Mouse (Mus musculus): ENCODE measurements around the gene Spata2l. TPM values are rescaled to one million over a fixed set of nuclear protein-coding genes. Genes with fewer than 3 reads are reported as not detected.

Gene Spata2l
- 8.1 TPM for polyA plus RNA-seq (2014; fragmentation: Illumina TruSeq; extraction: RNeasy Lipid Tissue Mini Kit (QIAGEN cat#74804); ENCODE audit: low read depth, low replicate concordance)

GRCm38 (mm10) chr8:123235520-123236497 lies at the start of gene Spata2l:
TSS of gene Spata2l (minus strand) at chr8:123236233.

DNA sequence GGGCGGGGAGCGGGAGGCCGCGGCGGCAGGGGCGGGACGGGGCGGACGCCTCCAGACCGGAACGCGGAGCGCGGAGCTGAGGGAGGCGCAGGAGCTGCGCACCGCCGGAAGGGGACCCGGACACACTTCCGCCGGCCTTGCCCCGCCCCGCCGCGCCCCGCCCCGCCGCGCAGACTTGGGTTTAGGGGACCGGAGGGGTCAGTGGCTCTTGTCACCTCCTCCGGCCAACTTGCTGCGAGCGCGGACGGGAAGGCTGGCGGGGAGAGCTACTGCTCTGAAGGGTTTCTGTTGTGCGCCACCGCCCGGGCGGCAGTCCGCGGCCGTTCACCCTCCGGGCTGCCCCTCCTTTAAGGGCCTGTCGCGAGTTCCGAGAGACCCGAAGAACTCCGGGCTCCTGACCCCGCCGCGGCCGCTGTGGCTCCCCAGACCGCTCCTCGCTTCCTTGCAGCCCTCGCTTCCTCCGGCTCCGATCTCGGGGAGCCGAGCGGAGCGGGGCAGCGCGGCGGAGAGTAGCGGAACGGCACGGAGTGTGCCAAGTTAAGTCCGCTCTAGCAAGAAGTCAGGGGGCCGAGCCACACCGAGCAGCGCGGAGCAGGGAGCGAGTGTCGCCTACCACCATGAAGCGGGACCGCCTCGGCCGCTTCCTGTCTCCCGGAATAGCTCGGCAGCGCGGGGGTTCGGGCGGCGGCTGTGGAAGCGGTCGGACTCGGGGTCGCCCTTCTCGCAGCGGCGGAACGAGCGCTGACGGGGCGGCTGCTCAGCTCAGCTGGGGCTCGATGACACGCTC lies 18.3 kb upstream of the Spata2l start, which contains the start of the genes Zfp276 and Vps9d1:
Gene Zfp276, plus strand, starts transcription at position 97 of the 787 bp plus-strand sequence.
Gene Vps9d1, minus strand, starts transcription at position 250 of the 787 bp plus-strand sequence.

DNA sequence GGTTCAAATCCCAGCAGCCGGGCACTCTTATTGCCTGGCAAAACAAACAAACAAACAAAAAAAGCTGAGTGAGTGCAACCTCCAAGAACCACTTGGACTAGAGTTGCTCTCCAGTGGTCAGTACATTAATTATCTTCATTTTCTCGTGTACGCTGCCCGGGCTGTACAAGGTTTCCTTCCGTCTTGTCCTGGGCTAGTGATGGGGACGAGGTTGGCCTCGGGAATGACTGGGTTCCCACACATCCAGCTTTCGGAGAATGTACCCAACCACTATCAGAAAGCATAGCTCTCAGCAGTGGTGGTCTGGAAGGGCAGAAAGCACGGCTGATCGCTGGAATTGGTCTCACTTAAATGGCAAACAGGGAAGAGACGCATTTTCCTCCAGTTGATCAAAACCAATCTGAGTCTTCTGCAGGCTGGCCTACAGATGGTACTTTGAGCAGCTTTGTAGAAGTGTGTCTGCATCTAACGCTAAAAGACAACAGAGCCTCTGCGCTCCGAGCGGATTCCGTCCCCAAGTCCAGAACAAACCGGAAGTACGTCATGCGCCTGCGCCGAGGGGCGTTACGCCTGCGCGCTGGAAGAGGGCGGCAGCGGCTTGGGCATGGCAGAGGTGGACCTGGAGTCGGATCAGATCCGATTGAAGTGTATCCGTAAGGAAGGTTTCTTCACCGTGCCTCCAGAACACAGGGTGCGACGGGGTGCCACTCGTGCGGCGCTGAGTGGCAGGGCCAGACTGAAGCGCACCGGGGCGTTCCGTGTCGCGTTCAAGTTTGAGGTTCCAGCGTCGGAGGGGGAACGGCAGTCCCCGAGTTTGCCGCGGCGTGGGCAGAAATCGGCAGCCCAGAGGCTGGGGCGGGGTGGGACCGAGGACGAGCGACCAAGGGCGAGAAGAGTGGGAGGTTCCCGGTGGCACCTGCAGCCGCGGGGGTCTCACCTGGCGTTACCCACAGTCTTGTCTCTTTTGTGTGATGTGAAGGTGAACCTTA lies 11.5 kb downstream of the Spata2l start, which contains the start of gene Cdk10:
Gene Cdk10, plus strand, starts transcription at position 565 of the 989 bp plus-strand sequence.

DNA sequence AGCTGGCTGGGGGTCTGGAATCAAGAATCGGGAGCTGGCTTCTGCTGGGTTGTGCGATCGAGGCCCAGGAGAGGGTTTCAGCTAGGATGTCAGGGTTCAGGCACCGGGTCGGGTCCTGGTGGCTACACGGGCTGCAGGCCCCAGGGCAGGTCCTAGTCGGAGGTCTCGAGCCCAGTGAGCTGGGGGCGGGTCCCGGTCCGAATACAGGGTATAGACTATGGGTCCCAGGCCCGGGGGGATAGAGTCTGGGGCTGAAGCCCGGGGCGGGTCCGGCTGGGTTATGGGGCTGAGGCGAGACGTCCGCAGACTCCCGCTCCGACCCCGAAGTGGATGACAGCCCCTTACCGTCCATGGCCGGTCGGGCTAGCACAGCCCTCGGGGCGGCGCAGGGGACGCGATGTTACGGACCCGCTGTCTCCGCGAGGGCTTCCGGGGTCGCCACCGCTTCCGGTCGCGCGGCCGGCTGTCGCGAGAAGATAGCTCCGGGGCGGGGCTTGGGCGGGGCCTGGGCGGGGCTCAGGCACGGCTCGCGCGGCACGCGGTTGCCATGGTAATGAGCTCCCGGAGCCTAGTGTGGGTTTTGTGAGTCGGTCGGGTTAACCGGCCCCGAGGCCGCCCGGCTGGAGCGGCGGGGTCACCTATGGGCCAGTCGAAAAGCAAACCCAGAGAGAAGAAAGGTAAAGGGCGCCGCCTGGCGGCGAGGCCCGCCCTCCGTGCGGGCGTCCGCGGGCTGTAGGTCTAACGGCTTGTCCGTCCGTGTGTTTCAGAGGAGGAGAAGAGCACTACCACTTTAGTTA lies 23.5 kb downstream of the Spata2l start, which contains the start of the genes Chmp1a and Spata33:
Gene Chmp1a, minus strand, starts transcription at position 443 of the 797 bp plus-strand sequence.
Gene Spata33, plus strand, starts transcription at position 512 of the 797 bp plus-strand sequence.

GRCm38 (mm10) chr8:123185566-123186409 lies 50.2 kb downstream of the Spata2l start, which contains the start of gene Dpep1:
TSS of gene Dpep1 (plus strand) at chr8:123186242.

Other genes with a start within 250 kb of the Spata2l start
- gene Ankrd11, start 194.0 kb downstream of the Spata2l start, polyA plus RNA-seq (2014; fragmentation: Illumina TruSeq; extraction: RNeasy Lipid Tissue Mini Kit (QIAGEN cat#74804); ENCODE audit: low read depth, low replicate concordance) = 50.9 TPM
- gene Spg7, start 173.3 kb downstream of the Spata2l start, polyA plus RNA-seq (2014; fragmentation: Illumina TruSeq; extraction: RNeasy Lipid Tissue Mini Kit (QIAGEN cat#74804); ENCODE audit: low read depth, low replicate concordance) = 79.3 TPM
- gene Rpl13, start 133.9 kb downstream of the Spata2l start, polyA plus RNA-seq (2014; fragmentation: Illumina TruSeq; extraction: RNeasy Lipid Tissue Mini Kit (QIAGEN cat#74804); ENCODE audit: low read depth, low replicate concordance) = 1,154 TPM
- 2.2 TPM for gene Cpne7, start 118.9 kb downstream of the Spata2l start, polyA plus RNA-seq (2014; fragmentation: Illumina TruSeq; extraction: RNeasy Lipid Tissue Mini Kit (QIAGEN cat#74804); ENCODE audit: low read depth, low replicate concordance)
- 48.9 TPM for gene Sult5a1, start 77.9 kb downstream of the Spata2l start, polyA plus RNA-seq (2014; fragmentation: Illumina TruSeq; extraction: RNeasy Lipid Tissue Mini Kit (QIAGEN cat#74804); ENCODE audit: low read depth, low replicate concordance)
- gene Dpep1, start 50.0 kb downstream of the Spata2l start, polyA plus RNA-seq (2014; fragmentation: Illumina TruSeq; extraction: RNeasy Lipid Tissue Mini Kit (QIAGEN cat#74804); ENCODE audit: low read depth, low replicate concordance) = 79.5 TPM
- gene Chmp1a, start 23.5 kb downstream of the Spata2l start, polyA plus RNA-seq (2014; fragmentation: Illumina TruSeq; extraction: RNeasy Lipid Tissue Mini Kit (QIAGEN cat#74804); ENCODE audit: low read depth, low replicate concordance) = 103 TPM
- gene Spata33, start 23.4 kb downstream of the Spata2l start, polyA plus RNA-seq (2014; fragmentation: Illumina TruSeq; extraction: RNeasy Lipid Tissue Mini Kit (QIAGEN cat#74804); ENCODE audit: low read depth, low replicate concordance) = 30.3 TPM
- 53.8 TPM for gene Cdk10, start 11.4 kb downstream of the Spata2l start, polyA plus RNA-seq (2014; fragmentation: Illumina TruSeq; extraction: RNeasy Lipid Tissue Mini Kit (QIAGEN cat#74804); ENCODE audit: low read depth, low replicate concordance)
- 19.5 TPM for gene Zfp276, start 18.0 kb upstream of the Spata2l start, polyA plus RNA-seq (2014; fragmentation: Illumina TruSeq; extraction: RNeasy Lipid Tissue Mini Kit (QIAGEN cat#74804); ENCODE audit: low read depth, low replicate concordance)
- gene Vps9d1, start 18.1 kb upstream of the Spata2l start, polyA plus RNA-seq (2014; fragmentation: Illumina TruSeq; extraction: RNeasy Lipid Tissue Mini Kit (QIAGEN cat#74804); ENCODE audit: low read depth, low replicate concordance) = 21.3 TPM
- gene Fanca, start 82.3 kb upstream of the Spata2l start, polyA plus RNA-seq (2014; fragmentation: Illumina TruSeq; extraction: RNeasy Lipid Tissue Mini Kit (QIAGEN cat#74804); ENCODE audit: low read depth, low replicate concordance) = 42.5 TPM
- gene Spire2, start 96.5 kb upstream of the Spata2l start, polyA plus RNA-seq (2014; fragmentation: Illumina TruSeq; extraction: RNeasy Lipid Tissue Mini Kit (QIAGEN cat#74804); ENCODE audit: low read depth, low replicate concordance) = 2.4 TPM
- 213 TPM for gene Tcf25, start 137.5 kb upstream of the Spata2l start, polyA plus RNA-seq (2014; fragmentation: Illumina TruSeq; extraction: RNeasy Lipid Tissue Mini Kit (QIAGEN cat#74804); ENCODE audit: low read depth, low replicate concordance)
- not detected for gene Mc1r, start 170.9 kb upstream of the Spata2l start, polyA plus RNA-seq (2014; fragmentation: Illumina TruSeq; extraction: RNeasy Lipid Tissue Mini Kit (QIAGEN cat#74804); ENCODE audit: low read depth, low replicate concordance)
- 0.84 TPM for gene Tubb3, start 175.2 kb upstream of the Spata2l start, polyA plus RNA-seq (2014; fragmentation: Illumina TruSeq; extraction: RNeasy Lipid Tissue Mini Kit (QIAGEN cat#74804); ENCODE audit: low read depth, low replicate concordance)
- gene Def8, start 187.3 kb upstream of the Spata2l start, polyA plus RNA-seq (2014; fragmentation: Illumina TruSeq; extraction: RNeasy Lipid Tissue Mini Kit (QIAGEN cat#74804); ENCODE audit: low read depth, low replicate concordance) = 30.5 TPM
- 27.3 TPM for gene Afg3l1, start 241.7 kb upstream of the Spata2l start, polyA plus RNA-seq (2014; fragmentation: Illumina TruSeq; extraction: RNeasy Lipid Tissue Mini Kit (QIAGEN cat#74804); ENCODE audit: low read depth, low replicate concordance)

Data from adipose tissue, adult 10 weeks (tissue).